Mouse (Mus musculus) MEL (cell line): Measurements from ENCODE around the gene Mcf2l.

ENCODE experiments used
- CTCF ChIP-seq, 3 experiments: IDR thresholded peaks in 2 of 3; conservative IDR thresholded peaks in 1 of 3; 2 replicates each; pipeline ENCODE4 v1.5.1; 2011 to 2012; ENCODE audit warnings: low read length in 3 of 3, low read depth in 2 of 3, mild to moderate bottlenecking in 2 of 3, improper control_type of control experiment in 1 of 3, inconsistent platforms in 1 of 3, mixed read lengths in 1 of 3, moderate library complexity in 1 of 3; ENCODE audit not compliant: control insufficient read depth in 1 of 3, insufficient read depth in 1 of 3, poor library complexity in 1 of 3, severe bottlenecking in 1 of 3
- MEF2A ChIP-seq: IDR thresholded peaks from 2 replicates; pipeline ENCODE4 v1.6.1; 2014; ENCODE audit warnings: low read depth, mild to moderate bottlenecking, inconsistent platforms, low read length, improper control_type of control experiment; ENCODE audit not compliant: poor library complexity, insufficient replicate concordance, severe bottlenecking; ENCODE audit errors: extremely low read depth
- RCOR1 ChIP-seq: IDR thresholded peaks from 2 replicates; pipeline ENCODE4 v1.6.1; 2012; ENCODE audit warnings: low read depth, mild to moderate bottlenecking, inconsistent platforms, low read length, improper control_type of control experiment
- ZMIZ1 ChIP-seq: IDR thresholded peaks from 2 replicates; pipeline ENCODE4 v1.6.1; 2012; ENCODE audit warnings: low read depth, mild to moderate bottlenecking, inconsistent platforms, low read length, improper control_type of control experiment, moderate library complexity

GRCm38 (mm10) chr8:12998331-12998730 lies 124.7 kb downstream of the Mcf2l start:
- TF ChIP-seq ZMIZ1 = no peak
- TF ChIP-seq RCOR1 = no peak
- TF ChIP-seq MEF2A = no peak
- TF ChIP-seq CTCF (IDR thresholded peaks at IDR 0.05 in 2 of 3, conservative IDR thresholded peaks at IDR 0.05 in 1 of 3; ENCODE audit: control insufficient read depth in 1 of 3, insufficient read depth in 1 of 3, low read depth in 2 of 3, low read length in 3 of 3, poor library complexity in 1 of 3, severe bottlenecking in 1 of 3) = no peak
